Mouse (Mus musculus) liver, embryonic 15.5 days (tissue): ENCODE data around the gene Ablim2. TPM values are rescaled to one million over a fixed set of nuclear protein-coding genes. Genes with fewer than 3 reads are reported as not detected.

Source experiments
- ATAC-seq: fragments of 200-750 bp; cut with Nextera tagmentation; 2 replicates; pipeline ENCODE4 v1.8.0; 2017; ENCODE audit warnings: moderate number of reproducible peaks, mild to moderate bottlenecking, moderate library complexity; ENCODE audit not compliant: insufficient read depth
- H3K27ac ChIP-seq: fragments of 300-500 bp; sonication (generic); replicated peaks from 2 replicates; pipeline ENCODE4 v1.5.1; 2015; ENCODE audit warnings: mild to moderate bottlenecking, inconsistent platforms
- H3K27me3 ChIP-seq: fragments of 300-500 bp; sonication (generic); 2 replicates; pipeline ENCODE4 v1.6.1; 2015; ENCODE audit warnings: mild to moderate bottlenecking, inconsistent platforms
- H3K36me3 ChIP-seq: fragments of 300-500 bp; sonication (generic); replicated peaks from 2 replicates; pipeline ENCODE4 v1.6.1; 2015; ENCODE audit warnings: moderate library complexity, mild to moderate bottlenecking, inconsistent platforms
- H3K4me1 ChIP-seq: fragments of 300-500 bp; sonication (generic); replicated peaks from 2 replicates; pipeline ENCODE4 v1.6.1; 2015; ENCODE audit warnings: inconsistent platforms
- H3K4me2 ChIP-seq: fragments of 300-500 bp; sonication (generic); 2 replicates; pipeline ENCODE4 v1.6.1; 2015; ENCODE audit warnings: moderate library complexity, mild to moderate bottlenecking, inconsistent platforms
- H3K4me3 ChIP-seq: fragments of 300-500 bp; sonication (generic); replicated peaks from 2 replicates; pipeline ENCODE4 v1.5.1; 2015; ENCODE audit warnings: mild to moderate bottlenecking, inconsistent platforms
- H3K9ac ChIP-seq: fragments of 300-500 bp; sonication (generic); 2 replicates; pipeline ENCODE4 v1.6.1; 2015; ENCODE audit warnings: moderate library complexity, mild to moderate bottlenecking, inconsistent platforms
- H3K9me3 ChIP-seq: fragments of 300-500 bp; sonication (generic); replicated peaks from 2 replicates; pipeline ENCODE4 v1.6.1; 2016; ENCODE audit warnings: inconsistent platforms
- WGBS: fragments of 180-500 bp; shearing (Covaris S2); methylation state at CpG from one replicate; pipeline ENCODE4 v1.1.7; 2015; ENCODE audit warnings: mixed read lengths; ENCODE audit not compliant: insufficient replicate concordance; 5-methylcytosine and 5-hydroxymethylcytosine counted together
- polyA plus RNA-seq: library from polyadenylated mRNA; unstranded; fragments of >200 nt; fragmentation: Nextera tagmentation; extraction: Ambion mirVana; gene quantifications from 2 replicates; pipeline ENCODE4 v1.2.1, GENCODE M21; 2015

Ablim2 gene
- polyA plus RNA-seq, 1 experiment from 2014 or later: 0.36 TPM

DNA sequence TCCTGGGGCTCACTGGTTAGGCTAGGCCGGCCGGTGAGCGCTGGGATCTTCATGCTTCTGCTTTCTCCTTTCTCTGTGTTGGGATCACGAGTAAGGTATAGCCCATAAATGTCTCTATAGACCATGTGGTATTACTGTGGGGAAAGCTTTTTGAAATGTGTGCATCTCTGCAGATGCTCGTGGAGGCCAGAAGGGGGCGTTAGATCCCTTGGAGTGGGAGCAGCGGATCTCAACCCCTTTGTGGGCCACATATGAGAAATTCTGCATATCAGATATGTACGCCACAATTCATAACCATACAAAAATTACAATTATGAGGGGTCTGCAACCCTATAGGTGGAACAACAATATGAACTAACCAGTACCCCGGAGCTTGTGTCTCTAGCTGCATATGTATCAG, 131.3 kb downstream of the Ablim2 start:
- H3K27me3 ChIP-seq: peaks cover 19% of the 10 kb centered on the region
- H3K27ac ChIP-seq: no peak overlapping the region
- H3K4me1 ChIP-seq: peaks cover 10% of the 10 kb centered on the region
- no peaks in the 10 kb centered on the region for H3K9me3 ChIP-seq
- H3K36me3 ChIP-seq: no peaks in the 10 kb centered on the region
- WGBS: 38% methylated on average over 9 of the region's 9 CpGs
- no peak overlapping the region for H3K4me2 ChIP-seq
- no peak for ATAC-seq
- H3K9ac ChIP-seq: no peak overlapping the region
- H3K4me3 ChIP-seq: no peak overlapping the region

DNA sequence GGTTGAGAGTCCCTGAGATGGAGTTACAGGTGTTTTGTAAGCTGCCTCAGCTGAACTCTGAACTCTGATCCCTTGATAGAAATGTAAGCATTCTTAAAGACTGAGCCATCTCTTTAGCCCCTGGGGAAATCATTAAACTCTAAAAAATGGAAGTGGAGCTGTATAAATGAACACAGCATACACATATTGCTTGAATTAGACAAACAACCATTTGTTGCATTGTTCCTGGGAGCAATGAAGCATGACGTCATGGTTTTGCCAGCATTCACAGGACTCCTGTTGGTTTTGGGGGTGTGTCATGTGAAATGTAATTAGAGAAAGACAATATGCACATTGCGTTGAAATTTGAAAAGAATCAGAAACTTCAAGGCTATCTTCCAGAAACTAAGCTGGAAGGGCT, 132.0 kb downstream of the Ablim2 start:
- peaks cover 26% of the 10 kb centered on the region for H3K27me3 ChIP-seq
- peaks cover 10% of the 10 kb centered on the region for H3K4me1 ChIP-seq

DNA sequence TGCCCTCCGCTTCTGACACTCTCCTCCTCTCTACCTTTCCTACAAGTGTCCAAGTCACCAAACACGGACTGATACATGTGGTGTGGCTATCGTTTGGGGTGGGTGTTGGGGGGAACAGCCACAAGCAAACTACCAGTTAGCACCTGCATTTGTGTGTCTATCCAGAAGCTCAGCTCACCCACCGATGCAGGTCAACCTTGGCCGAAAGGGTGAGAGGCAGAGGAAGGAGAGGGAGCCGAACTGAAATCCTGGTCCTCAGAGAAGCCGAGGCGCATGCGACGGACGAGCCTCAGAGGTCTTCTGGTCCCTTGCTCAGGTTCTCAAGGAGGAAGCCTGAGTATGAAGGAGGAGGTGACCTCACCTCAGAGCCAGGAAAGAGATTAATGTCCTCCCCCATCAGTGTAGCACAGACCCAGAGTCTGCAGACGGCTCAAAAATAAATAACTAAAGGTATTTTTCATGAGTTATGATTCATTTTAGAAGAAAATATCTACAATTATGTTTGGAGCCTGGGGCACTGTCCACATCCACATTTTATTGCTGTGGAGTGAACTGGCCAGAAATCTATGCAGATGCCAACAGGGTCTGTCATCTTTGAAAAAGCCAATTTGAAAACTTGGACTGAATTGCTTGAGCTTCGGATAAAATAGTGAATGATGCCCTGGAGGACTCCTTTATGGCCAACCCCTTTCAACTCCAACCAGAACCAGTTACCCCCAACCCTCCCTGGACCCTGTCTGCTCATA, 133.5 kb downstream of the Ablim2 start:
- no peaks in the 10 kb centered on the region for H3K36me3 ChIP-seq
- peaks cover 37% of the 10 kb centered on the region for H3K27me3 ChIP-seq
- no peak overlapping the region for H3K9ac ChIP-seq
- H3K4me1 ChIP-seq: peaks cover 10% of the 10 kb centered on the region
- no peak overlapping the region for H3K4me3 ChIP-seq
- ATAC-seq: no peak
- H3K9me3 ChIP-seq: no peaks in the 10 kb centered on the region
- WGBS: 71% methylated on average over 13 of the region's 13 CpGs
- no peak overlapping the region for H3K27ac ChIP-seq
- H3K4me2 ChIP-seq: no peak overlapping the region

More for the DNA sequence above, 132.0 kb downstream of the Ablim2 start:
- Histone ChIP-seq H3K9me3 (no peaks in the 10 kb centered on the region), H3K9ac (no peak overlapping the region), H3K27ac (no peak overlapping the region), H3K4me2 (no peak overlapping the region), H3K4me3 (no peak overlapping the region), H3K36me3 (no peaks in the 10 kb centered on the region)
- WGBS: 71% methylated on average over 2 of the region's 2 CpGs
- ATAC-seq: no peak

DNA sequence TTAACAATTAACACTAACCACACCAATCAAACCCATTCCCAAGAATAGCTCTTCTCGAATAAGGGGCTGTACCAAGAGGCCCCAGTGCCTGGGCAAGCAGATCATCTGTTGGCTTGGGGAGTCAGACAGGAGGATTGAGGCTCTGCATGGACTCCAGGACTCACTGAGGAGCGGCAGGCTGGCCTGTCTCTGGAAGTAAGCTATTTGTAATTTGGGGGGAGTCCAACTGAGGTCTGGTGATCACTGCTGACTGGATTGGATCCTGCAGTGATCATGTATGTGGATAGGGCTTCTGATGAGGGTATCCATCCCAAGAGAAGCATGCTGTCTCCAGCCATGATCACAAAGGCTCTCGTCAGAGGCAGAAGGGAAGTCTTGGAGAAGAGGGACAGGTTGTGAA, 134.7 kb downstream of the Ablim2 start:
- Histone ChIP-seq H3K4me1 (peaks cover 10% of the 10 kb centered on the region), H3K27me3 (peaks cover 37% of the 10 kb centered on the region), H3K27ac (no peak overlapping the region), H3K4me2 (no peak overlapping the region), H3K9me3 (no peaks in the 10 kb centered on the region), H3K36me3 (no peaks in the 10 kb centered on the region), H3K9ac (no peak overlapping the region), H3K4me3 (no peak overlapping the region)
- no peak for ATAC-seq
- WGBS: 48% methylated on average over 3 of the region's 3 CpGs

DNA sequence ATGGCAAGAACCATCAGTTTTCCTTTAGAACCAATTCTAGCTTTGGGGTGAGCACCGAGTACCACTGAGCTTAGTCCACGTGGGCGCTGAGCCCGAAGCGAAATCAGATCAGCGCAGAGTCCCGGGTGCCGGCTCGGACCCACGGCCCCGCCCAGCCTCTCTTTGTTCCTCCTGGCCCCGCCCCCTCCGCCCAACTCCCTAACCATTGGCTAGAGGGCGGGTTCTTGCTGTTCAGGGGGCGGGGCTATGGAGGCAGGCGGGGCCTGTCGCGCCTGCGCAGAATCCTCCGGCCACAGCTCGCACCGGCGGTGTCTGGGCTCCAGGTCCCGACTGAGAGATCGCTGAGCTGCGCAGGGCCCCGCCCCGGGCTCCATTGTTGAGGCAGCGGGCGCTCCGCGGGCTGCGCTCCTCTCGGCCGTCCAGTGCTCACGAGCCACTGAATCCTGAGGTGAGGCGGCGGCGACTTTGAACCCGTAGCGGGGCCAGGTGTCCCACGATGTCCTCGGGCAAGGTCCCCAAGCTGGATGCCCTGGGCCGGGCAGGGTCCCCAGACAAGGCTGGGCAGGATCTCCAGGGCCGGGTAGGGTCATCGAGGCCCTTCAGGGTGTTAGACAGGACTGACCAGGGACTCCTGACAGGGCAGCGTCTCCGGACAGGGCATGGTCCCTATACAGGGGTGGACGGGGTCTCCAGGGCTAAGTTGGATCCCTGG, 135.6 kb downstream of the Ablim2 start, which contains the start of gene Afap1:
Gene Afap1 (plus strand): TSS at position 227 of the 712 bp plus-strand sequence.
- no peaks in the 10 kb centered on the region for H3K9me3 ChIP-seq
- WGBS: under 1% methylated on average over 49 of the region's 49 CpGs
- H3K9ac ChIP-seq: peak within 1 kb of the TSS; percentile 47; the same call in 1 of the 2 replicates
- peak; percentile 80 for ATAC-seq
- H3K36me3 ChIP-seq: no peaks in the 10 kb centered on the region
- no peak within 1 kb of the TSS for H3K27ac ChIP-seq
- peaks cover 37% of the 10 kb centered on the region for H3K27me3 ChIP-seq
- peak within 1 kb of the TSS; percentile 56 for H3K4me3 ChIP-seq
- H3K4me1 ChIP-seq: peaks cover 10% of the 10 kb centered on the region
- peak within 1 kb of the TSS; percentile 72 for H3K4me2 ChIP-seq

DNA sequence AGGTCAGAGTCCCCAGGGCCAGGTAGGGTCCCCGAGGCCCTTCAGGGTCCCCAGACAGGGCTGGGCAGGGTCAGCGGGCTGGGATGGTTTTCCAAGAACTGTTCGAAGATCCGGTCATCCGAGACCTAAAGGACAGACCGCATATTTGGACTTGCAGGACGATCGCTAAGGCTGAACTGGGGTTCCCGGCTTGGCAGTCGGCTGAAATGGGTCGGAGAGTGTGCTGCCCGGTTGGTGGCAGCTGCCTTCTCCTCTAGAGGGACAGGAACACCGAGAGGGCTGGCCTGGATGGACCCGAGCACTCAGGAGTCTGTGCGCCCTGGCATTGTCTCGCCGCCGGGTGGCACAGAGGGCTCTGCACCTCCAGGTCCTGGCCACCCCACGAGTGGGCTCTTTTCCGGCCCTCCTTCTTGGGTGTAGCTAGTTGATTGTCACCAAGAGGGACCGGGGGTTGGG, 136.2 kb downstream of the Ablim2 start:
- 3% methylated on average over 21 of the region's 21 CpGs for WGBS
- peak overlapping the region; percentile 72 for H3K4me2 ChIP-seq
- peak overlapping the region; percentile 56 for H3K4me3 ChIP-seq
- H3K27ac ChIP-seq: no peak overlapping the region
- peaks cover 10% of the 10 kb centered on the region for H3K4me1 ChIP-seq
- no peaks in the 10 kb centered on the region for H3K9me3 ChIP-seq
- H3K27me3 ChIP-seq: peaks cover 37% of the 10 kb centered on the region
- no peaks in the 10 kb centered on the region for H3K36me3 ChIP-seq
- ATAC-seq: no peak
- peak overlapping the region; percentile 47; the same call in 1 of the 2 replicates for H3K9ac ChIP-seq

DNA sequence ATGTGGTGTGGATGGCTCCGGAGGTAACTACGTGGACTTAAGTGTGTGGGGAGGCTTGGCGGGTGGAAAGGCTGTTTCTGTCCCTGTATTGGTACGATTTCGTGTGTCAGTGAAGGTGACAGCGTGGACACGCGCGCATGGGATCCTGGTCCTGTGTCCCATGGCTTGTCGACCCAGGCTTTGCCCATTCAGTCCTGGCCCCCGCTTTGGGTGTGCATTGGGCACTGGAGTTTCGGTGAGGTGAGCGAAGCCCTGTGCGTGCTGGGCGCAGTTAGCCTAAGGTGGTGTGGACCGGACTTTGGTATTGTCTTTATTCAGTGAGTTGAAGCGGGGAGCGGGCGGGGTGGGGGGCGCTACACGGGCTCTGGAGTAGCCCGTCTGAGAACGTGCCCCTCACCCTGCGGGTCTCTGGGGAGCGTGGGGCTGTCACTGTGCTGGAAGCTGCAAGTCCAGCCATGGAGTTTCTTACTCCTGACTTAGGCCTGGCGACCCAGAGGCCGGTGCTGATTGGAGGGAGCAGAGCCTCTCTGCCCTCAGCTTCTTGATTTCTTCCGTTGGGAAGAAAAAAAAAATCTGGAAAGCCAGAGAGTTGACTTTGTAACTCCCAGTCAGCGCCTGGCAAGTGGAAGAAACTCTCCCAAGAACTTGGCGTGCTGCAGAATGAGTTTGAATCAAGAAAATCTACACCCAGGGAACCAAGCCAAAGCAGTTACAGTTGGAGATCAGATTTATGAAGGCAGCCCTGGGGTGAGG, 136.8 kb downstream of the Ablim2 start:
- no peak overlapping the region for H3K27ac ChIP-seq
- no peaks in the 10 kb centered on the region for H3K9me3 ChIP-seq
- peaks cover 10% of the 10 kb centered on the region for H3K4me1 ChIP-seq
- peak overlapping the region; percentile 72 for H3K4me2 ChIP-seq
- no peak for ATAC-seq
- H3K36me3 ChIP-seq: no peaks in the 10 kb centered on the region
- peak overlapping the region; percentile 56 for H3K4me3 ChIP-seq
- H3K9ac ChIP-seq: peak overlapping the region; percentile 47; the same call in 1 of the 2 replicates
- WGBS: 22% methylated on average over 30 of the region's 30 CpGs
- H3K27me3 ChIP-seq: peaks cover 37% of the 10 kb centered on the region

DNA sequence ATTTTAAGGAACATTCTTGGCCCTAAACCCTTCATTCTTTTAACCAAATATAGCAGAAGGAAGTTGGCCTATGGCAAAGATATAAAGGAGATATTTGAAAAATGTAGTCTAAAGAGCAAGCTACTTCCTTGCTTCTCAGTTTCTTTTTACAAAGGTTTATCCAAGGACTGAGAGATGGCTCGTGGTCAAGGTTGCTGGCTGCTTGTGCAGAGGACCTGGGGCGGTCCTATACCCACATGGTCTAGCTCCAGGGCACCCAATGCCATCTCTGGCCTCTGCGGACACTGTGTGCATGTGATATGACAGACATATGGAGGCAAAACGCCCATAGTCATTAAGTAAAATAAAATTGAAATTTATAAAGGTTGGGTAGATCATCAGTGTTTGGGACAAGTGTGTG, 138.2 kb downstream of the Ablim2 start:
- H3K4me2 ChIP-seq: no peak overlapping the region
- no peak for ATAC-seq
- peaks cover 17% of the 10 kb centered on the region for H3K4me1 ChIP-seq
- no peak overlapping the region for H3K9ac ChIP-seq
- H3K4me3 ChIP-seq: no peak overlapping the region
- H3K27ac ChIP-seq: no peak overlapping the region
- peaks cover 37% of the 10 kb centered on the region for H3K27me3 ChIP-seq
- WGBS: 54% methylated on average over 4 of the region's 4 CpGs
- H3K36me3 ChIP-seq: no peaks in the 10 kb centered on the region
- H3K9me3 ChIP-seq: no peaks in the 10 kb centered on the region

DNA sequence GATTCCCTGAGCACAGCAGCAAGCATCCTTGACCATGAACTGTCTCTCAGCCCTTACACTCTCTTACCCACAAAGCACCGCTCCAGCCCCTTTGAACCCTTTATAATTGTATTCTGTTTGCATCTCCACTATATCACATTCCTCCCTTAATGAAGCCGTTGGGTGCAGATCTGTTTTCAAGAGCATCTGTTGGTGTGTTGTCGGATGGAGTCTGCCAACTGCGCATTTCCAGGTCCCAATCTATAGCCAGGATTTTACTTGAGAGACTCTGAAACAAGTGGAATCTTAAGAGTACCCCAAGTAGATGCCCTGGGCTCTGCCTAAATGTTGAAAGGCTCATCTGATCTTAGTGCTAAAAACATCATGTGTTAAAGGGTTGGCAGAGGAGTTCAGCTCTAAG, 138.9 kb downstream of the Ablim2 start:
- no peak overlapping the region for H3K27ac ChIP-seq
- ATAC-seq: no peak
- no peaks in the 10 kb centered on the region for H3K36me3 ChIP-seq
- WGBS: 72% methylated on average over 4 of the region's 4 CpGs
- H3K4me3 ChIP-seq: no peak overlapping the region
- H3K4me2 ChIP-seq: no peak overlapping the region
- peaks cover 37% of the 10 kb centered on the region for H3K27me3 ChIP-seq
- H3K9ac ChIP-seq: no peak overlapping the region
- no peaks in the 10 kb centered on the region for H3K9me3 ChIP-seq
- peaks cover 22% of the 10 kb centered on the region for H3K4me1 ChIP-seq

DNA sequence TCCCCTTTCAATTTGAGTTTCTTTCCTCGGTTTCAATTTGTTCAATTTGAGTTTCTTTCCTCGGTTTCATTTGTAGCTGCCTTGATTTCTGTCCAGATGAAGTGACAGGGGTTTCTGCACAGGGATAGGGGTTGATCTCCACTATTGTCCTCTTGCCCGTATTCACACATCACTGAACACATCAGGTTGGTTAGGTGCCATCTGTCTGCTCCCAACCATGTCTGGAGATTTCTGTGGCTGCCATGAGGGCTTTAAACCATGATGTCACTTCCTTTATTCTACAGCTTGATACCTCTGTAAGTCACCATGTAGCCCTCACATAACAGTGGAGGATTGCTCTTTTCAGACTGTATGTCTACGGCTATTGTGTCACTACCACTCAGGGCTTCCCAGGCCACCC, 139.5 kb downstream of the Ablim2 start:
- no peak for ATAC-seq
- Histone ChIP-seq H3K27me3 (peaks cover 33% of the 10 kb centered on the region), H3K36me3 (no peaks in the 10 kb centered on the region), H3K4me2 (no peak overlapping the region), H3K4me3 (no peak overlapping the region), H3K4me1 (peaks cover 22% of the 10 kb centered on the region), H3K27ac (no peak overlapping the region), H3K9ac (no peak overlapping the region), H3K9me3 (no peaks in the 10 kb centered on the region)
- WGBS: 69% methylated on average over 4 of the region's 4 CpGs

DNA sequence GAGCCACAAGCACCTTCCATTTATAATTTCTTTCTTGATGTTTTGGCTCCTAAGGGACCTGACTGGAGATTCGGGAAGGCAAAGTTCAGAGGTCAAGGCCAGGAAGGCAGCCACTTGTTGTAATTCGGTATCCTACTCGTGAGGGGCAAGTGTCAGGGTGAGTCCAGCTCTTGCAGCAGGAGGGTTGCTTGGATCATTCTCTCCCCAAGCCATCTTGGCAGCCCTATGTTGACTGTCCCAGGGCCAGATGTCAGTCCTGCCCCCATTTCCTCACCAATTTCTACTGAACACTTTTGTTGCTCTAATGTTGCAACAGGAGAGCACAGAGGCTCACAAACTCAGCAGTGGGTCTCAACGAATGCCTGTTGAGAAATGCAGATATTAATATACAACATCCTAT, 140.4 kb downstream of the Ablim2 start:
- Histone ChIP-seq H3K27me3 (peaks cover 27% of the 10 kb centered on the region), H3K9ac (no peak overlapping the region), H3K9me3 (no peaks in the 10 kb centered on the region), H3K36me3 (no peaks in the 10 kb centered on the region), H3K4me1 (peaks cover 18% of the 10 kb centered on the region), H3K27ac (no peak overlapping the region), H3K4me3 (no peak overlapping the region), H3K4me2 (no peak overlapping the region)
- 55% methylated on average over 4 of the region's 4 CpGs for WGBS
- no peak for ATAC-seq
